Mouse (Mus musculus) stomach, postnatal 0 days (tissue): ENCODE measurements around the gene Ccdc116.

Source experiments
- CTCF ChIP-seq: IDR thresholded peaks from 2 replicates; pipeline ENCODE4 v1.5.1; 2016; ENCODE audit warnings: antibody characterized with exemption, low read depth, mild to moderate bottlenecking, moderate library complexity
- EP300 ChIP-seq: optimal IDR thresholded peaks from 2 replicates; pipeline ENCODE3; 2016; ENCODE audit warnings: antibody characterized with exemption

DNA sequence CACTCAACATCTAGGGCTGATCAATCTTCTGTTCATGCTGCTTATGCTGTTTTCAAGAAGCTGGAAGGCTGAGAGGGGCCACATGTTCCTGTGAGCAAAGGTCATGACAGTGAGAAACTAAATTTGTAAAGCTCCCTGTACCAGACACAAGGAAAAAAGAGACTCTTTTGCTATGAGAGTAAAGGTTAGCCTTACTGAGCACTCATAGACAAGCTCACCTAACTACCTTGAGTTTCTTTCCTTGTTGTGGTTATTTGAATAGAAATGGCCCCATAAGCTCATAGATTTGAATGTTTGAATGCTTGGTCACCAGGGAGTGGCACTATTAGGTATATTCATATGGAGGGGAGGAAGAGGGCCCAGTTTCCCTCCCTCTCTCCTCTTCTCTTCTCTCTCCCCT, 20.1 kb upstream of the Ccdc116 start:
- TF ChIP-seq CTCF (no peak), EP300 (no peak)
